In genomic region chr2:135175544-135175943, GRCm38 (mm10) we compare ENCODE assay signal across 27 mouse cellular contexts.
DNase-seq lines count a peak whose midpoint lies in the region; ATAC-seq and TF ChIP-seq lines count a peak whose summit lies in the region.
"Had no signal": no experiment of that assay in that cellular context is flagged by ENCODE, and none has a peak within 500 bp of the region (broad histone marks: within the 10 kb centered on the region; RNA-seq: fewer than 3 reads in every experiment).

No protein-coding gene starts in this region.

- H3K4me2 ChIP-seq in embryonic facial prominence, embryonic 14.5 days (ENCODE audit: low read depth, low read length), result no peak overlapping the region
- no peak overlapping the region for H3K4me2 ChIP-seq in lung, postnatal 0 days (replicated peaks; ENCODE audit: low read depth, low read length)
- H3K4me2 ChIP-seq in midbrain, embryonic 12.5 days (replicated peaks), result no peak overlapping the region
- H3K4me2 ChIP-seq: embryonic facial prominence, embryonic 13.5 days; forebrain, embryonic 13.5 days; heart, embryonic 13.5 days; hindbrain, embryonic 14.5 days had no signal

- H3K36me3 ChIP-seq in embryonic facial prominence, embryonic 14.5 days (ENCODE audit: control insufficient read depth, insufficient read depth, low read length), result no peaks in the 10 kb centered on the region
- no peaks in the 10 kb centered on the region for H3K36me3 ChIP-seq in embryonic facial prominence, embryonic 10.5 days (replicated peaks)
- no peaks in the 10 kb centered on the region for H3K36me3 ChIP-seq in lung, postnatal 0 days (ENCODE audit: insufficient read depth, low read length)
- H3K36me3 ChIP-seq in midbrain, embryonic 12.5 days, result no peaks in the 10 kb centered on the region
- no peaks in the 10 kb centered on the region for H3K36me3 ChIP-seq in midbrain, embryonic 10.5 days
- H3K36me3 ChIP-seq: embryonic facial prominence, embryonic 13.5 days; forebrain, embryonic 10.5 days; heart, embryonic 10.5 days; heart, embryonic 13.5 days had no signal

- H3K4me3 ChIP-seq in embryonic facial prominence, embryonic 14.5 days (ENCODE audit: low read depth, low read length), result no peak overlapping the region
- H3K4me3 ChIP-seq in embryonic facial prominence, embryonic 10.5 days, result no peak overlapping the region
- no peak overlapping the region for H3K4me3 ChIP-seq in lung, postnatal 0 days (ENCODE audit: low read depth, low read length)
- no peak overlapping the region for H3K4me3 ChIP-seq in midbrain, embryonic 12.5 days
- no peak overlapping the region for H3K4me3 ChIP-seq in midbrain, embryonic 10.5 days
- H3K4me3 ChIP-seq: embryonic facial prominence, embryonic 13.5 days; forebrain, embryonic 10.5 days; forebrain, embryonic 13.5 days; heart, adult 2 months; heart, embryonic 10.5 days; heart, embryonic 13.5 days had no signal

- H3K9ac ChIP-seq in embryonic facial prominence, embryonic 14.5 days (ENCODE audit: low read depth, low read length), result no peak overlapping the region
- no peak overlapping the region for H3K9ac ChIP-seq in lung, postnatal 0 days (replicated peaks; ENCODE audit: low read depth)
- no peak overlapping the region for H3K9ac ChIP-seq in midbrain, embryonic 12.5 days (replicated peaks)
- H3K9ac ChIP-seq: embryonic facial prominence, embryonic 13.5 days; forebrain, embryonic 13.5 days; heart, embryonic 13.5 days; hindbrain, embryonic 14.5 days had no signal

- no peaks in the 10 kb centered on the region for H3K27me3 ChIP-seq in embryonic facial prominence, embryonic 14.5 days (replicated peaks; ENCODE audit: control insufficient read depth, insufficient read depth, low read length)
- no peaks in the 10 kb centered on the region for H3K27me3 ChIP-seq in embryonic facial prominence, embryonic 10.5 days (replicated peaks; ENCODE audit: low read depth, poor library complexity, severe bottlenecking)
- H3K27me3 ChIP-seq in lung, postnatal 0 days (replicated peaks; ENCODE audit: insufficient read depth, low read length), result no peaks in the 10 kb centered on the region
- H3K27me3 ChIP-seq in midbrain, embryonic 12.5 days, result no peaks in the 10 kb centered on the region
- H3K27me3 ChIP-seq in midbrain, embryonic 10.5 days (ENCODE audit: low read depth, poor library complexity, severe bottlenecking), result no peaks in the 10 kb centered on the region
- H3K27me3 ChIP-seq: embryonic facial prominence, embryonic 13.5 days; forebrain, embryonic 13.5 days; heart, embryonic 13.5 days had no signal

- peak; percentile 84 for TF ChIP-seq EP300 in lung, postnatal 0 days (IDR thresholded peaks at IDR 0.05)

- no peaks in the 10 kb centered on the region for H3K4me1 ChIP-seq in embryonic facial prominence, embryonic 14.5 days (ENCODE audit: control insufficient read depth, insufficient read depth, low read length)
- H3K4me1 ChIP-seq in embryonic facial prominence, embryonic 10.5 days, result no peaks in the 10 kb centered on the region
- H3K4me1 ChIP-seq in lung, postnatal 0 days (ENCODE audit: insufficient read depth, low read depth, low read length), result no peaks in the 10 kb centered on the region
- no peaks in the 10 kb centered on the region for H3K4me1 ChIP-seq in midbrain, embryonic 12.5 days
- no peaks in the 10 kb centered on the region for H3K4me1 ChIP-seq in midbrain, embryonic 10.5 days
- H3K4me1 ChIP-seq: forebrain, embryonic 10.5 days; forebrain, embryonic 13.5 days; heart, embryonic 10.5 days; heart, embryonic 13.5 days had no signal

- DNase-seq in embryonic facial prominence, embryonic 14.5 days (ENCODE audit: low spot score), result no peak
- no peak for DNase-seq in embryonic facial prominence, embryonic 10.5 days (ENCODE audit: low spot score)
- DNase-seq in lung, postnatal 0 days (ENCODE audit: low spot score), result peak; percentile 43
- no peak for DNase-seq in lung, postnatal 14 days
- no peak for DNase-seq in midbrain, embryonic 10.5 days (ENCODE audit: low spot score)
- peak; percentile 16 to 30 for DNase-seq in right cerebral cortex, postnatal 36 days (ENCODE audit: low spot score in 2 of 2)
- no peak for DNase-seq in right cerebral cortex, postnatal 4 days
- DNase-seq: adrenal gland, postnatal 10 days; adrenal gland, postnatal 36 days; cerebellum, adult 11 months; cerebellum, adult 2 months; cerebellum, adult 9-11 months; cerebellum, postnatal 25 days; gastrocnemius, postnatal 25 days; heart, adult 2 months; heart, postnatal 14 days; heart, postnatal 4 days had no signal

- no peak for TF ChIP-seq CTCF in lung, postnatal 0 days (IDR thresholded peaks at IDR 0.05)

- ATAC-seq in embryonic facial prominence, embryonic 14.5 days (ENCODE audit: low read depth), result 0 out of 2 replicates have a peak, but pooled peaks have one; percentile 47
- peak; percentile 89 for ATAC-seq in lung, postnatal 0 days
- peak; percentile 44; the same call in 1 of the 2 replicates for ATAC-seq in midbrain, embryonic 12.5 days (ENCODE audit: low FRiP score, low read depth)
- ATAC-seq: activated CD4-positive, CD25-positive, alpha-beta regulatory T cell, adult 4 months; forebrain, embryonic 13.5 days; forebrain, embryonic 16.5 days; hindbrain, postnatal 0 days had no signal

- WGBS in embryonic facial prominence, embryonic 14.5 days, result 68% methylated on average over 4 of the region's 4 CpGs
- 78% methylated on average over 4 of the region's 4 CpGs for WGBS in embryonic facial prominence, embryonic 10.5 days
- WGBS in lung, postnatal 0 days, result 64% methylated on average over 4 of the region's 4 CpGs
- 88% methylated on average over 4 of the region's 4 CpGs for WGBS in midbrain, embryonic 12.5 days
- 81% methylated on average over 4 of the region's 4 CpGs for WGBS in midbrain, embryonic 10.5 days

- no peaks in the 10 kb centered on the region for H3K9me3 ChIP-seq in embryonic facial prominence, embryonic 14.5 days (ENCODE audit: control insufficient read depth, low read length)
- no peaks in the 10 kb centered on the region for H3K9me3 ChIP-seq in embryonic facial prominence, embryonic 10.5 days
- no peaks in the 10 kb centered on the region for H3K9me3 ChIP-seq in lung, postnatal 0 days (ENCODE audit: low read length)
- H3K9me3 ChIP-seq in midbrain, embryonic 12.5 days, result no peaks in the 10 kb centered on the region
- H3K9me3 ChIP-seq in midbrain, embryonic 10.5 days (replicated peaks), result no peaks in the 10 kb centered on the region
- H3K9me3 ChIP-seq: embryonic facial prominence, embryonic 13.5 days; forebrain, embryonic 10.5 days; forebrain, embryonic 13.5 days; heart, embryonic 10.5 days; heart, embryonic 13.5 days had no signal

- no peak overlapping the region for H3K27ac ChIP-seq in embryonic facial prominence, embryonic 14.5 days (replicated peaks; ENCODE audit: low read depth, low read length)
- H3K27ac ChIP-seq in embryonic facial prominence, embryonic 10.5 days (replicated peaks), result no peak overlapping the region
- no peak overlapping the region for H3K27ac ChIP-seq in lung, postnatal 0 days (ENCODE audit: low read length)
- no peak overlapping the region for H3K27ac ChIP-seq in midbrain, embryonic 12.5 days (replicated peaks)
- no peak overlapping the region for H3K27ac ChIP-seq in midbrain, embryonic 10.5 days (replicated peaks)
- H3K27ac ChIP-seq: embryonic facial prominence, embryonic 13.5 days; forebrain, embryonic 10.5 days; forebrain, embryonic 13.5 days; heart, adult 2 months; heart, embryonic 10.5 days; heart, embryonic 13.5 days; hindbrain, embryonic 14.5 days; hindbrain, postnatal 0 days had no signal

Comparison
In these comparisons a context has a peak if more than half of its experiments do, and no peak if none do; other contexts are left out.
1. DNase-seq: peak in lung, postnatal 0 days (single experiment) and right cerebral cortex, postnatal 36 days (2 of 2); none in embryonic facial prominence, embryonic 14.5 days (single experiment), embryonic facial prominence, embryonic 10.5 days (single experiment), lung, postnatal 14 days (single experiment), midbrain, embryonic 10.5 days (single experiment) and right cerebral cortex, postnatal 4 days (single experiment).
2. Peak in every context shown above with its lines, with median percentiles within 50 percentile points of each other: ATAC-seq.